Mouse (Mus musculus) CH12.LX (cell line): ENCODE data around the gene Tufm. TPM values are rescaled to one million over a fixed set of nuclear protein-coding genes. Genes with fewer than 3 reads are reported as not detected.

Experiments used
- DNase-seq: peaks from one replicate; pipeline ENCODE4 v3.0.0-alpha.2; 2013; ENCODE audit errors: extremely low read depth
- H3K27ac ChIP-seq: 2 replicates; pipeline ENCODE4 v1.5.1; 2012; ENCODE audit warnings: low read depth, mild to moderate bottlenecking, control low read depth, moderate library complexity; ENCODE audit not compliant: insufficient read depth
- H3K27me3 ChIP-seq: replicated peaks from 2 replicates; pipeline ENCODE3; 2012; ENCODE audit warnings: inconsistent platforms
- H3K36me3 ChIP-seq, 2 experiments: replicated peaks in 1 of 2; 2 replicates each; pipeline versions ENCODE3 to v1.6.1; 2012; ENCODE audit warnings: inconsistent platforms in 1 of 2, low read length in 1 of 2, mild to moderate bottlenecking in 1 of 2, mixed read lengths in 1 of 2, moderate library complexity in 1 of 2; ENCODE audit not compliant: control insufficient read depth in 1 of 2, insufficient read depth in 1 of 2
- H3K4me1 ChIP-seq, 2 experiments: 2 replicates each; pipeline ENCODE4 v1.6.1; 2012; ENCODE audit warnings: inconsistent platforms in 1 of 2, moderate library complexity in 1 of 2; ENCODE audit not compliant: insufficient read depth in 2 of 2, control insufficient read depth in 1 of 2
- H3K4me2 ChIP-seq: 2 replicates; pipeline ENCODE4 v1.6.1; 2012; ENCODE audit warnings: low read depth, mild to moderate bottlenecking, control low read depth; ENCODE audit not compliant: poor library complexity, insufficient read depth, severe bottlenecking
- H3K4me3 ChIP-seq, 3 experiments: fragments of 150-350 bp in 1 of 3; sonication (generic) in 1 of 3; replicated peaks in 1 of 3; 2 replicates each; pipeline versions ENCODE3 to v1.5.1; 2011 to 2012; ENCODE audit warnings: low read depth in 2 of 3, low read length in 2 of 3, mild to moderate bottlenecking in 2 of 3, moderate library complexity in 2 of 3, control low read depth in 1 of 3, improper control_type of control experiment in 1 of 3, inconsistent platforms in 1 of 3, mixed read lengths in 1 of 3; ENCODE audit not compliant: poor library complexity in 1 of 3
- H3K79me2 ChIP-seq: replicated peaks from 2 replicates; pipeline ENCODE4 v1.6.1; 2012; ENCODE audit warnings: mild to moderate bottlenecking, moderate library complexity; ENCODE audit not compliant: control insufficient read depth, poor library complexity, insufficient read depth, severe bottlenecking; ENCODE audit errors: extremely low read depth
- H3K9ac ChIP-seq: 2 replicates; pipeline ENCODE4 v1.6.1; 2012; ENCODE audit warnings: low read depth, mild to moderate bottlenecking, control low read depth, moderate library complexity; ENCODE audit not compliant: insufficient read depth
- H3K9me3 ChIP-seq: replicated peaks from 2 replicates; pipeline ENCODE3; 2012; ENCODE audit warnings: low read length, inconsistent platforms, mixed read lengths
- CTCF ChIP-seq, 2 experiments: IDR thresholded peaks in 1 of 2; conservative IDR thresholded peaks in 1 of 2; 2 replicates each; pipeline ENCODE4 v1.5.1; 2011 to 2012; ENCODE audit warnings: low read depth in 2 of 2, low read length in 2 of 2, improper control_type of control experiment in 1 of 2, inconsistent platforms in 1 of 2, mild to moderate bottlenecking in 1 of 2, moderate library complexity in 1 of 2
- E2F4 ChIP-seq: IDR thresholded peaks from 2 replicates; pipeline ENCODE4 v1.6.1; 2011; ENCODE audit warnings: low read depth, low read length, improper control_type of control experiment; ENCODE audit not compliant: insufficient replicate concordance
- EP300 ChIP-seq: IDR thresholded peaks from 2 replicates; pipeline ENCODE4 v1.6.1; 2011; ENCODE audit warnings: low read length, improper control_type of control experiment
- ETS1 ChIP-seq: conservative IDR thresholded peaks from 2 replicates; pipeline ENCODE4 v1.6.1; 2012; ENCODE audit warnings: low read depth, mild to moderate bottlenecking, inconsistent platforms, low read length, improper control_type of control experiment, moderate library complexity
- HCFC1 ChIP-seq: IDR thresholded peaks from 2 replicates; pipeline ENCODE4 v1.6.1; 2012; ENCODE audit warnings: low read depth, mild to moderate bottlenecking, inconsistent platforms, low read length, improper control_type of control experiment
- IRF4 ChIP-seq: IDR thresholded peaks from 2 replicates; pipeline ENCODE4 v1.6.1; 2014; ENCODE audit warnings: low read depth, mild to moderate bottlenecking, inconsistent platforms, low read length, improper control_type of control experiment
- JUND ChIP-seq: conservative IDR thresholded peaks from 2 replicates; pipeline ENCODE4 v1.6.1; 2011; ENCODE audit warnings: low read depth, low read length, improper control_type of control experiment
- MAX ChIP-seq: IDR thresholded peaks from 2 replicates; pipeline ENCODE4 v1.6.1; 2011; ENCODE audit warnings: low read length, improper control_type of control experiment
- MAZ ChIP-seq: IDR thresholded peaks from 2 replicates; pipeline ENCODE4 v1.6.1; 2012; ENCODE audit warnings: low read depth, mild to moderate bottlenecking, inconsistent platforms, low read length, improper control_type of control experiment, moderate library complexity
- MYC ChIP-seq: IDR thresholded peaks from 2 replicates; pipeline ENCODE4 v1.6.1; 2011; ENCODE audit warnings: low read depth, mild to moderate bottlenecking, improper control_type of control experiment, low read length
- NELFE ChIP-seq: IDR thresholded peaks from 2 replicates; pipeline ENCODE4 v1.6.1; 2011; ENCODE audit warnings: low read depth, low read length, improper control_type of control experiment
- NRF1 ChIP-seq: IDR thresholded peaks from 2 replicates; pipeline ENCODE4 v1.6.1; 2014; ENCODE audit warnings: low read depth, mild to moderate bottlenecking, inconsistent platforms, low read length, improper control_type of control experiment, moderate library complexity
- PAX5 ChIP-seq: IDR thresholded peaks from 2 replicates; pipeline ENCODE4 v1.6.1; 2012; ENCODE audit warnings: low read length, inconsistent platforms, mixed read lengths
- POLR2A ChIP-seq: IDR thresholded peaks from 2 replicates; pipeline ENCODE4 v1.6.1; 2011; ENCODE audit warnings: low read depth, mild to moderate bottlenecking, improper control_type of control experiment, low read length
- RAD21 ChIP-seq: IDR thresholded peaks from 2 replicates; pipeline ENCODE4 v1.6.1; 2011; ENCODE audit warnings: low read depth, mild to moderate bottlenecking, low read length, improper control_type of control experiment, moderate library complexity
- RCOR1 ChIP-seq: conservative IDR thresholded peaks from 2 replicates; pipeline ENCODE4 v1.6.1; 2012; ENCODE audit warnings: low read depth, mild to moderate bottlenecking, inconsistent platforms, low read length, improper control_type of control experiment
- SIN3A ChIP-seq: IDR thresholded peaks from 2 replicates; pipeline ENCODE4 v1.6.1; 2012; ENCODE audit warnings: low read length, improper control_type of control experiment, inconsistent platforms
- SMC3 ChIP-seq: IDR thresholded peaks from 2 replicates; pipeline ENCODE4 v1.6.1; 2011; ENCODE audit warnings: low read depth, low read length, improper control_type of control experiment
- TCF12 ChIP-seq: IDR thresholded peaks from 2 replicates; pipeline ENCODE4 v1.6.1; 2014; ENCODE audit warnings: low read depth, mild to moderate bottlenecking, inconsistent platforms, low read length, improper control_type of control experiment
- USF1 ChIP-seq: IDR thresholded peaks from 2 replicates; pipeline ENCODE4 v1.6.1; 2014; ENCODE audit warnings: low read depth, mild to moderate bottlenecking, inconsistent platforms, low read length, improper control_type of control experiment
- ZC3H11A ChIP-seq: IDR thresholded peaks from 2 replicates; pipeline ENCODE4 v1.6.1; 2012; ENCODE audit warnings: low read depth, mild to moderate bottlenecking, inconsistent platforms, low read length, improper control_type of control experiment
- ZMIZ1 ChIP-seq: IDR thresholded peaks from 2 replicates; pipeline ENCODE4 v1.6.1; 2012; ENCODE audit warnings: low read depth, mild to moderate bottlenecking, inconsistent platforms, low read length, improper control_type of control experiment
- ZNF384 ChIP-seq: IDR thresholded peaks from 2 replicates; pipeline ENCODE4 v1.6.1; 2012; ENCODE audit warnings: low read depth, low read length, improper control_type of control experiment, inconsistent platforms
- dilution Hi-C: fragments of 300-500 bp; cut with MboI; formaldehyde crosslinking; loops from 2 replicates; pipeline ENCODE4 v1.14.3; 2020; ENCODE audit warnings: low sequenced_read_pairs; ENCODE audit not compliant: extremely low pct_unique_long_range_greater_than_20kb, extremely low pct_ligation_motif_present
- in situ Hi-C: fragments of 300-500 bp; cut with MboI; formaldehyde crosslinking; loops from 3 replicates; pipeline ENCODE4 v1.14.3; 2019; ENCODE audit warnings: low sequenced_read_pairs, low pct_ligation_motif_present, low pct_unique_long_range_greater_than_20kb, mixed read lengths
- polyA plus RNA-seq: library from polyadenylated mRNA; unstranded; fragments of >175 nt; gene quantifications from 2 replicates; pipeline ENCODE4 v1.2.1, GENCODE M21; 2012; ENCODE audit warnings: low read depth; ENCODE audit not compliant: insufficient read length
- total RNA-seq, 2 experiments: library from RNA; depleted of rRNA; stranded (reverse); fragments of 300-350 nt in 1 of 2; fragments of >200 nt in 1 of 2; gene quantifications; 2 replicates each; pipeline ENCODE4 v1.2.3; 2012 to 2014

The Tufm gene
- total and polyA plus RNA-seq, 3 experiments, result 115 to 219 (median 156) TPM

GRCm38 (mm10) chr7:126461626-126462025, 25.5 kb upstream of the Tufm start:
- no peak for DNase-seq
- H3K79me2 ChIP-seq, result no peaks in the 10 kb centered on the region
- in situ Hi-C loops, result no loop called here
- no peaks in the 10 kb centered on the region for H3K9me3 ChIP-seq
- H3K36me3 ChIP-seq, result peaks cover 5 to 28% of the 10 kb centered on the region in 2 experiments
- no peak overlapping the region for H3K4me2 ChIP-seq
- no peak overlapping the region for H3K4me3 ChIP-seq
- no peak overlapping the region for H3K27ac ChIP-seq
- H3K4me1 ChIP-seq, result peaks cover 9 to 60% of the 10 kb centered on the region in 2 experiments
- dilution Hi-C loops, result no loop called here
- no peaks in the 10 kb centered on the region for H3K27me3 ChIP-seq
- no peak overlapping the region for H3K9ac ChIP-seq
- no peak for TF ChIP-seq ZNF384
- TF ChIP-seq PAX5, result no peak
- TF ChIP-seq MAZ, result no peak
- no peak for TF ChIP-seq E2F4
- no peak for TF ChIP-seq IRF4
- no peak for TF ChIP-seq TCF12
- no peak for TF ChIP-seq MAX
- TF ChIP-seq SMC3, result no peak
- no peak for TF ChIP-seq RCOR1

- no peaks in the 10 kb centered on the region for H3K79me2 ChIP-seq
- H3K27me3 ChIP-seq, result no peaks in the 10 kb centered on the region
- H3K4me2 ChIP-seq, result no peak within 1 kb of the TSS
- dilution Hi-C loops (no loop called here), in situ Hi-C loops (no loop called here)
- H3K4me3 ChIP-seq, result no peak within 1 kb of the TSS
- peaks cover 9 to 72% of the 10 kb centered on the region in 2 experiments for H3K4me1 ChIP-seq
- TF ChIP-seq JUND (no peak), SMC3 (no peak), POLR2A (no peak)
- no peak for DNase-seq
- peaks cover 17 to 32% of the 10 kb centered on the region in 2 experiments for H3K36me3 ChIP-seq
- no peaks in the 10 kb centered on the region for H3K9me3 ChIP-seq
- no peak within 1 kb of the TSS for H3K27ac ChIP-seq
- H3K9ac ChIP-seq, result no peak within 1 kb of the TSS
Observed at GRCm38 (mm10) chr7:126463004-126463403, 24.2 kb upstream of the Tufm start, which contains the start of gene Atp2a1. Atp2a1 (minus strand) TSS chr7:126463108.

GRCm38 (mm10) chr7:126463547-126463946, 23.6 kb upstream of the Tufm start:
- no peak overlapping the region for H3K9ac ChIP-seq
- in situ Hi-C loops (no loop called here), dilution Hi-C loops (no loop called here)
- H3K4me3 ChIP-seq, result no peak overlapping the region
- H3K4me1 ChIP-seq, result peaks cover 9 to 78% of the 10 kb centered on the region in 2 experiments
- H3K27ac ChIP-seq, result no peak overlapping the region
- no peak for DNase-seq
- no peaks in the 10 kb centered on the region for H3K9me3 ChIP-seq
- TF ChIP-seq ZMIZ1 (no peak), EP300 (no peak), RCOR1 (no peak), MAX (no peak), RAD21 (no peak), CTCF (conservative IDR thresholded peaks at IDR 0.05 in 1 of 2, IDR thresholded peaks at IDR 0.05 in 1 of 2; ENCODE audit: low read depth in 2 of 2, low read length in 2 of 2) (no peak), NELFE (no peak), ZNF384 (no peak), SIN3A (no peak), USF1 (no peak), PAX5 (no peak), ZC3H11A (no peak), POLR2A (no peak), NRF1 (no peak), HCFC1 (no peak), MYC (no peak), E2F4 (no peak), ETS1 (no peak)
- H3K36me3 ChIP-seq, result peaks cover 22 to 38% of the 10 kb centered on the region in 2 experiments
- H3K4me2 ChIP-seq, result no peak overlapping the region
- H3K79me2 ChIP-seq, result no peaks in the 10 kb centered on the region
- H3K27me3 ChIP-seq, result no peaks in the 10 kb centered on the region
